Mouse (Mus musculus) heart, adult 9 months (tissue): ENCODE measurements around the gene Zdhhc12.
"Not testable (repeated sequence)": the region's sequence is repeated elsewhere in the genome, so short reads cannot be mapped to it uniquely, and the experiment has no call there.

ENCODE experiments used
- DNase-seq, 2 experiments: peaks; one replicate each; pipeline ENCODE4 v3.0.0; 2022; ENCODE audit warnings: low spot score in 2 of 2

Gene Zdhhc12

DNA sequence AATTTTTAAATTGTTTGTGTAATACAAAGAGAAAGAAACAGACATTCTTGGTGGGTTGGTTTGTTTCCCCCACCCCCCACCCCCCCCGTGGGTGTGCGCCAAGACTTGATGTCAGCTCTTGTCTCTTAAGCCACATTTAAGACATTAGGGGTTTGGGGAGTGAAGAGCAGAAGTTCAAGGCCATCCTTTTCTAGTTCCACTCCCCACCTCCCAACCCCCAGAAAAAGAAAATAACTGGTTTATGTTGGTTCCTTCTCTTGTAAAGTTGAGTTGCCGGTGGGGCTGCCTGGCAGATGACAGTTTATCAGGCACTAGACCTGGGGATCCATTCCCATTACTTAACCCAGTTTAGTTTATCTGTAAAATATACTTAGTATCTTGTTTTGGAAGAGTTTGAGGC is 29.1 kb downstream of the Zdhhc12 start:
- DNase-seq, result no peak

- DNase-seq, result no peak
These were observed 29.7 kb downstream of the Zdhhc12 start for GRCm38 (mm10) chr2:30063791-30064190.

- DNase-seq, result no peak
These were observed 30.2 kb downstream of the Zdhhc12 start for GRCm38 (mm10) chr2:30063235-30063634.

DNA sequence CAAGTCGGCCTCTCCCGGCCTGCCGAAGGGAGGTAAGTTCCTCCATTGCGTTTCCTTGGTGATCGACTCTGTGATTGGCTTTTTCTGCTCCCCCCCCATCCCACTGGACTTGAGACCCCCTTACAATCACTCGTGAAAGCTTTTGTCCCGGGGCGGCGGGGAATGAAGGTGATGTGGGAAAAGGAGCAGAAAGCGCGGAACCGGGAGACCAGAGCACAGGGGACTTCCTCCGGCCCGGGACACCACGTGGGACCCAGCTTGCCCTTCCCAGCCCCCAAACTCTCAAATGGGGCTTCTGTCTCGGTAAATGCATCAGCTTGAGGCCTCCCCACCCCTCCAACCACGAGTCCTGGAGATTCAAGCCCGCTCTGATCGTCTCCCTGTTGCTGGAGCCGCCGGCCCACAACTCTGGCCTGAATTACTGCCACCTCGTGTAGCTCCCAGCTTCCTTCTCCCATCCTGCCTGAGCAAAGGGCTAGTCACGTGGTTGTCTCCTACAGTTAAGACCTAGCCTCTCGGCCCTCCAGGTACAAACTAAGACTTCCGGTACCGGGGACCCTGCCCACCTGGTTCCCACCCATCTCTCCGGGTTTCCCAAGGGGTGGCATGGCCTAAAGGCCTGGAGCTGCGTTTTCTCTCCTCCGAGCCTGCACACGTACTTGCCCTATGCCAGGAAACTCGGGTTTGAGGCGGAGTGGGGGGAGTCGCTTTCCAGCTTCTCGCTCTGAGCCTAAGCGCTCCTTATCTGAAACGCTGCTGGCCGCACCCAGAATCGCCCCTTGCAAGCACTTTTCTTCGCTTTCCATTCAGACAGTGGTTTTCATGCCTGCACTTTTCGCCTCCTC is 31.0 kb downstream of the Zdhhc12 start:
- DNase-seq, result peak; percentile 77 to 78

GRCm38 (mm10) chr2:30061215-30062166 is 32.0 kb downstream of the Zdhhc12 start:
- DNase-seq, result peak; percentile 38 to 42

- no peak for DNase-seq
These were observed 35.0 kb downstream of the Zdhhc12 start for GRCm38 (mm10) chr2:30058418-30058817.

GRCm38 (mm10) chr2:30057223-30057904 is 36.1 kb downstream of the Zdhhc12 start, which contains the start of gene Set:
TSS of gene Set (plus strand) at chr2:30057378.
- DNase-seq, result no peak

GRCm38 (mm10) chr2:30056736-30057135 is 36.7 kb downstream of the Zdhhc12 start:
- no peak for DNase-seq

- not testable (repeated sequence) for DNase-seq
These were observed 38.1 kb downstream of the Zdhhc12 start for GRCm38 (mm10) chr2:30055310-30055709.

DNA sequence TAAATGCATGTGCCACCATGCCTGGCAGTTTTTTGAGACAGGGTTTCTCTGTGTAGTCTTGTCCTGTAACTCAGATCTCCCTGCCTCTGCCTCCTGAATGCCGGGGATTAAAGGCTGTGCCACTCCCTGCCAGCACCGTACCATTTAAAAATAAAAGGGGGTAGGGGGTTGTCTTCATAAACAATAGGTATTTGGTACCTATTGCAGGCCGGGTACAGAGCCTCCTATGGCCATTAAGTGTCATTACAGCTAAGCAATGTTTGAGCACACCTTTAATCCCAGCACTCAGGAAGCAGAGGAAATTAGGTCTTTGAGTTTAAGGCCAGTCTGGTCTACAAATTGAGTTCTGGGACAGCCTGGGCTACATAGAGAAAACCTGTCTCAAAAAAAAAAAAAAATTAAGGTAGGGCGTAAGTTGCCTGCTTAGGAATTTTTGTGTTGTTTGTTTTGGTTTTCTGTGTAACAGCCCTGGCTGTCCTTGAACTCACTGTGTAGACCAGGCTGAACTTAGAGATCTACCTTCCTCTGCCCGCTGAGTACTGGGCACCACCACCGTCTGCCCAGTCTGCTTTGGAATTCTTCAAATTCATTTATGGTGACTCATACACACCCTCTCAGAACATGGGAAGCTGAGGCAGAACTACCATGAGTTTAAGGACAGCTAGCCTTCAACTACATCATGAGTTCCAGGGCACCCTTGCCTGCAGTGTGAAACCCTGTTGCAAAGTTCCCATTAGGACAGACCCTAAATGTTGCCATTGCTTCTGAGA is 41.3 kb downstream of the Zdhhc12 start:
- DNase-seq, result no peak

- DNase-seq, result no peak
These were observed 43.6 kb downstream of the Zdhhc12 start for GRCm38 (mm10) chr2:30049831-30050230.

DNA sequence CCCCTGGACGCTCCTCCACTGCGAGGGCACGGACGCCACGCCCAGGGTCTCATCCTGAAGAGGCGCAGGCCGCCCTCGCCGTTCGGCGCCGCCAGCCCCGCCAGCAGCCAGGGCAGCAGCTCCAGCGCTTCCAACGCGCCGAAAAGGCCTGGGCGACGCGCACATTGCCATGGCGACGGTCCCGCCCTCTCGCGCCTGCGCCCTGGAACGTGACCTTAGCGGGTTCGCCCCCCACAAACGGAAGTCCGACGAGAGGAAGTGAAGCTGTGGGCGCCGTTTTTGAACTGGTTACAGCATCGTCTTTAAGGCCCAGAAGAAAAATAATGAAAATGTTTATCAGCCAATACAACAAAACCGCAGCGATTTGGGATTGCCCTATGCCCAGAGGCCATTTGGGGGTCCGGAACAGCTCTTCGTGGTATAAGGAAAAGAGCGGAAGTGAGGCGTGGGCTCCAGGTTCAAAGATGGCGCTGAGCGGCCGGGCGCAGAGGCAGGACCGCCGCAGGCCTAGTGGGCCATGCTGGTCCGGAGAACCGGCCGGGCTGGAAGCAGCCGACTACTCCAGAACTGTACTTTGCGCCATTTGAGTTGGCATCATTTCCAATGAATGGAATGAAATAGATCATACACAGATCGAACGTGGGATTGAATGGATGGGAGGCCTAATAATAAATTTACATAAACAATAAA is 44.6 kb downstream of the Zdhhc12 start, which contains the start of gene Wdr34:
Gene Wdr34, minus strand, starts transcription at position 183 of the 690 bp plus-strand sequence.
- DNase-seq, result peak; percentile 93 to 98

GRCm38 (mm10) chr2:30048101-30048501 is 45.3 kb downstream of the Zdhhc12 start:
- no peak for DNase-seq

- no peak for DNase-seq
These were observed 46.3 kb downstream of the Zdhhc12 start for GRCm38 (mm10) chr2:30047127-30047526.

DNA sequence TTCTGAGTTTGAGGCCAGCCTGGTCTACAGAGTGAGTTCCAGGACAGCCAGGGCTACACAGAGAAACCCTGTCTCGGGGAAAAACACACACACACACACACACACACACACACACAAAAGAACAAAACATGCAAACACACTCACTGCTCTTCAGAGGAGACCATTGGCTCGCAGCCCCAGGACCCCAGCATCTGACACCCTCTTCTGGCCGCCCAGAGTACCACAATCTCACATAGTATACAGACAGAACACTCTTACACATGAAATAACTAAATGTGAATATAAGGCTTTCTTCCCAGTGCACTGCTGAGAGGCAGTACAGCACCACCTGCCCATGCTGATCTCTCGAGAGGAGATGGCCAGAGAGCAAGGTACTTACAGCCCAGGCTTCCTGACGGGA is 48.9 kb downstream of the Zdhhc12 start:
- DNase-seq, result no peak

- DNase-seq, result peak in 1 of 2 experiments; percentile 63
These were observed 51.0 kb downstream of the Zdhhc12 start for GRCm38 (mm10) chr2:30042445-30042844.
